Mouse (Mus musculus): ENCODE data around the gene Gm17631.
"Not testable (repeated sequence)": the region's sequence is repeated elsewhere in the genome, so short reads cannot be mapped to it uniquely, and the experiment has no call there.

The Gm17631 gene

DNA sequence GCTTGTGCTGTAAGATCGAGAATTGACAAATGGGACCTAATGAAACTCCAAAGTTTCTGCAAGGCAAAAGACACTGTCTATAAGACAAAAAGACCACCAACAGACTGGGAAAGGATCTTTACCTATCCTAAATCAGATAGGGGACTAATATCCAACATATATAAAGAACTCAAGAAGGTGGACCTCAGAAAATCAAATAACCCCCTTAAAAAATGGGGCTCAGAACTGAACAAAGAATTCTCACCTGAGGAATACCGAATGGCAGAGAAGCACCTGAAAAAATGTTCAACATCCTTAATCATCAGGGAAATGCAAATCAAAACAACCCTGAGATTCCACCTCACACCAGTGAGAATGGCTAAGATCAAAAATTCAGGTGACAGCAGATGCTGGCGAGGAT lies at the start of gene Gm17631:
Gene Gm17631 (plus strand): TSS at position 301 of the 400 bp plus-strand sequence.
- not testable (repeated sequence) for DNase-seq

- DNase-seq = no peak
These were observed 44.7 kb upstream of the Gm17631 start for GRCm38 (mm10) chr6:129817731-129818130.

DNA sequence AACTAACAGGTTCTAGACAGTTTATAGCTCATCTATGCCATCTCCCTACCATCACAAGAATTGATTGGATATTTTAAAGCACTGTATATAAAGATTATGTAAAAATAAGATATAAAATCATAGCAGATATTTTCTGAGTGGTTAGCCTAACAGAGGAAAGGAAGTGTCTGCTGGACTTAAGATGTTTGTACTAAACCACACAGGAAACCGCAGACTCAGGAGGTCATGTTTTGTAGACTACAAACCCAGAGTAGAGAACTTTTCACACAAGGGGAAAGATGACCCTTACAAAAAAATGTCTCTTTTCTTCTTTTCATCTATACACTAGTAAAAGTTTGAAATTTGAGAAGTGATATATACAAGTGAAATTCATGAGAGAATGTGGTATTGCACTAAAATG lies 38.4 kb upstream of the Gm17631 start:
- no peak for DNase-seq

- DNase-seq = no peak
These were observed 36.9 kb upstream of the Gm17631 start for GRCm38 (mm10) chr6:129825559-129825958.

- no peak for DNase-seq
These were observed 14.1 kb downstream of the Gm17631 start, which contains the start of gene Klra17 for GRCm38 (mm10) chr6:129876549-129876948. Klra17 (minus strand) TSS chr6:129876672.

- DNase-seq = no peak
These were observed 20.1 kb downstream of the Gm17631 start for GRCm38 (mm10) chr6:129882525-129882924.

Data from cerebellum, adult 9-10 months (tissue).